Mouse (Mus musculus): Measurements from ENCODE around the gene Ybx3.

The Ybx3 gene

DNA sequence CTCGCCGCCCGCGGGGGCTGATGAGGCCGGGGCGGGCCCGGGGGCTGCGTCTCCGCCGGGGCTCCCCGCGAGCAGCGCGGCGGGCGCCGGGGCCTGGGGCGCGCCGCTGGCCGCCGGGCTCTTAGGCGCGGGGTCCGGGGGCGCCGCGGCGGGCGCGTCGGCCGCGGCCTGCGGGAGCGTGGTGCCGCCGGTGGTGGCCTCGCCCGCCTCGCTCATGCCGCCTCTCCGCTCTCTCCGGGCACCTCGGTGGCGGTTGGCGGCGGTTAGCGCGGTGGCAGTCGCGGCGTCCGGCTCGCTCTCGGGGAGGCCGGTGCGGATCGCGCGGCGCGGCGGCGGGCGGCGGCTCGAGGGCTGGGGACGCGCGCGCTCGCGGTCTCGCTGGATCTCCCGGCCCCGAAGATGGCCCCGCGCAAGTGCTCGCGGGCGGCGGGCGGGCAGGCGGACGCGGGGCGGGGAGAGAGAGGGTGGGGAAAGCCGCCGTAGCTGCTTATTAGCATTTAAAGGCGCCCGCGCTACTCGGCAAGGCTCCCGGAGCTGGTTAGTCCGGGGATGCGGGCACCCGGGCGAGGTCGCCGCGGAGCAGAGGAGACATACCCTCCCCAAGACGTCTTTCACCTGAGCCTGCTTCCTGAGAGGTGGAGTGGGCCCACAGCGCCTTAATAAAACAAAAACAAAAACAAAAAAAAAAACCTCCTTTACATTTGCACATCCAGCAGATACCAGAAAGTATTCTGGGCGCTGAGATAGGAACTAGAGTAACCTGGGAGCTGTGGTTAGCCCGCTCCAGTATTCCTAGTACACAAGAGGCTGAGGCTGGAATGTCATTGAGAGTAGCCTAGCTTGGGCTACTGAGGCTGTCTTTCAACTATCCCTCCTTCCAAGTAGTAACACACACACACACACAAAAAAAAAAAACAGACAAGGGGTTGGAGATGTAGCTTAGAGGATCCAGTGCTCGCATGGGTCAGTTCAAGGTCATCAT, at the start of gene Ybx3:
Gene Ybx3 (minus strand): TSS at position 437 of the 982 bp plus-strand sequence.
- peak; percentile 75 for DNase-seq (ENCODE audit: low read depth, low spot score)

GRCm38 (mm10) chr6:131436626-131437025, 48.4 kb upstream of the Ybx3 start:
- no peak for DNase-seq (ENCODE audit: low read depth, low spot score)

DNA sequence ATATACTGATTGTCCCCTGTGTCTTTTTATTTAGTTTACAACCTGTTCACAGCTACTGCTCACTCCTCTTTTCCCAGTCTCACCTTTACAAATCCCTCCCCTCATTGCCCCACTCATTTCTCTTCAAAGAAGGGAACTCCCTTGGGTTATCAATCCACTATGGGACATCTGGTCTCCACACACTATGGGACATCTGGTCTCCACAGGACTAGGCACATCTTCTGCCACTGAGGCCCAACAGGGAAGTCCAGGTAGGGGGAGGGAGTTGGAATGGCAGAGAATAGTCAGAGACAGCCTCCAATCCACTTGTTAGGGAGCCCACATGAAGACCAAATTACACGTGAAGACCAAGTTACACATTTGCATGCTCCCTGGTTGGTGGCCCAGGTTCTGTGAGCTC, 45.8 kb upstream of the Ybx3 start:
- no peak for DNase-seq (ENCODE audit: low read depth, low spot score)

- DNase-seq (ENCODE audit: low read depth, low spot score), result no peak
These were observed 45.1 kb upstream of the Ybx3 start for GRCm38 (mm10) chr6:131433153-131434048.

- no peak for DNase-seq (ENCODE audit: low read depth, low spot score)
These were observed 33.3 kb upstream of the Ybx3 start for GRCm38 (mm10) chr6:131421572-131421971.

DNA sequence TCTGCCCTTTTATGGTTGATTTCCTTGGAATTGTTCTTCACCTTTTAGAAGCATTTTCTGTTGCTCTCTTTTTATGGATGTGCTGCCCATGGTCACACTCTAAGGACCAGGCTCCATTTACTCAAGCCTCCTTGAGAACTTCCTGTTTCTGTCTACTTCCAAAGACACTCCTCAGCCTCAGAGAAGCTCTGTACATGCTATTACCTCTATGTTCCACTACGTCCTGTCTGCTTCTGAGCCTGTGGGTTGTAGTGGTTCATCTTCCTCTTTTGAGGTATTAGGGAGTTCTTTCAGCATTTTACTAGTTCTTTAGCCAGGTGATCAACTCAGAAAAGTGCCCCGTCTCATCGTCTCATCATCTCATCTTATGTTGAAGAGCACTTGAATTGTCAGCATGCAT, 31.3 kb upstream of the Ybx3 start:
- no peak for DNase-seq (ENCODE audit: low read depth, low spot score)

DNA sequence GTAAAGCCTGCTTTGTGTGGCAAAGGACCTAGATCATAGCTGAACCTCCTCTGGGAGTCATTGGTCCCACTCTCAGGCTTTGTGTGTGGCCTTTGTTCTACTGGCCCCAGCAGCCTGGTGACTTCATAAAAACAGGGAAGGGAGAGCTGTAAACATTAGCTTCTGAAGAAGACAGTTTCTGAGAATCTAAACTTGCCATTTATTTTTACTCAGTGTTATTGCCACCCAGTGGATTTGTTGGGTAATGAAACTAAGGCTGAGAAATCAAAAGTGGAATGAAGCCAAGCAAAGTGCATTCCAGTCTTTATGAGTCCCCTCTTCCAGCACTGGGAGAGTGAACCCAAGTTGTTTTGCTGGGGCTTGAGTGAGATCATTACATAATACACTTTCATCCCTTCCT, 30.5 kb upstream of the Ybx3 start:
- DNase-seq (ENCODE audit: low read depth, low spot score), result no peak

GRCm38 (mm10) chr6:131411116-131411843, 23.0 kb upstream of the Ybx3 start:
- no peak for DNase-seq (ENCODE audit: low read depth, low spot score)

- no peak for DNase-seq (ENCODE audit: low read depth, low spot score)
These were observed 18.7 kb upstream of the Ybx3 start for GRCm38 (mm10) chr6:131406957-131407356.

DNA sequence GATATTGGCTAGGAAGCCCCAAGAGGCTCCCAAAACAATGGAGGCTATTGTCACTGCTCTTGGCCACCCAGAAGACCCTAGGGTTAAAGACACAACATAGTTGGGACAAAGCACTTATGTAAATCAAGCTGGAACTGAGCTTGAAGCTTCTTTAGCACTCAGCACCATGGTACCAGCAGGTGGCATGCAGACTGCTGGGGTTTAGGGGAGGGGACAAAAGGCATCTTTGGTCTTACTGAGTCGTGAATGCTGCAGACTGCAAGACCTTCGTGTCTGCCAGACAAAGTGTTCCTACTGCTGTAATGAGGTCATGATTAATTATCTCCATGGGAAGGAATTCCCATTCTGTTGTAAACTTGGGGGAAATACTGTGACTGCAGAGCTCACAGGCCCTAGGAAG, 17.6 kb upstream of the Ybx3 start:
- no peak for DNase-seq (ENCODE audit: low read depth, low spot score)

GRCm38 (mm10) chr6:131405174-131405573, 16.9 kb upstream of the Ybx3 start:
- no peak for DNase-seq (ENCODE audit: low read depth, low spot score)

GRCm38 (mm10) chr6:131404260-131404659, 16.0 kb upstream of the Ybx3 start:
- DNase-seq (ENCODE audit: low read depth, low spot score), result no peak

GRCm38 (mm10) chr6:131403036-131403435, 14.8 kb upstream of the Ybx3 start:
- no peak for DNase-seq (ENCODE audit: low read depth, low spot score)

- DNase-seq (ENCODE audit: low read depth, low spot score), result no peak
These were observed 14.3 kb upstream of the Ybx3 start for GRCm38 (mm10) chr6:131402606-131403005.

DNA sequence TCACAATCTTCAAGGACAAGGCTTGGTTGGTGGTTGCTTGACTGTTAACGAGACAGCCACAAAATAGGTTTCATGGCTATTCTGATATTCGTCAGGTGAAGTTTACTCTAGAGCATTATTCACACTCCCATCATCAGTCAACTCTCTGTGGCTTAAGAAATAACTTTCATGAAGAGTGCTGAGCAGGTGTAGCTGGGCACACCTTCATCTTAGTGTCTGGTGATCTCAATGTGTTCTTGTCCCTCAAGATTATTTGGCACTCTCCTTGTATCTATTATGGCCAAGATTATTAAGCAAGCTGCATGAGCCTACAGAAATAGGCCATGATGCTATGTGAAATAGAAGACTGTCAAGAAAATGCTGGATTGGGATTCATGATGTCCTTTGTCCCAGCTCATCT, 13.0 kb upstream of the Ybx3 start:
- no peak for DNase-seq (ENCODE audit: low read depth, low spot score)

DNA sequence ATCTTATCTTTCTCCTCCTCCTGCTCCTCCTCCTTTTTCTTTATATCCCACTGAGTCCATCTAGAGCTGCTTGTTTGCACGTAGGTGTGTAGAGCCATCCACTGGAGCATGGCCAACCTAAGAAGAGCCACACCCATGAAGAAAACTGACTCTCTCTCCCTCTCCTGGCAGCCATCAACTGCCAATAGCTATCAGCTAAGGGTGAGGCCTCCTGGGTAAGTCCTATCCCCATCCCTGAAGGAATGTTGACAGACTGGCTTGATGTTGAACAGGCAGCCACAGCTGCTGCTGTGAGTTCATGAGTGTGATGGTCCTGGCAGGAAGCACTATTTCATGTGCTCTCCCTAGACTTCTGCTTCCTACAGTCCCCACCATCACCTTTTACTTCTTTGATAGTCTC, 8.4 kb upstream of the Ybx3 start:
- no peak for DNase-seq (ENCODE audit: low read depth, low spot score)

DNA sequence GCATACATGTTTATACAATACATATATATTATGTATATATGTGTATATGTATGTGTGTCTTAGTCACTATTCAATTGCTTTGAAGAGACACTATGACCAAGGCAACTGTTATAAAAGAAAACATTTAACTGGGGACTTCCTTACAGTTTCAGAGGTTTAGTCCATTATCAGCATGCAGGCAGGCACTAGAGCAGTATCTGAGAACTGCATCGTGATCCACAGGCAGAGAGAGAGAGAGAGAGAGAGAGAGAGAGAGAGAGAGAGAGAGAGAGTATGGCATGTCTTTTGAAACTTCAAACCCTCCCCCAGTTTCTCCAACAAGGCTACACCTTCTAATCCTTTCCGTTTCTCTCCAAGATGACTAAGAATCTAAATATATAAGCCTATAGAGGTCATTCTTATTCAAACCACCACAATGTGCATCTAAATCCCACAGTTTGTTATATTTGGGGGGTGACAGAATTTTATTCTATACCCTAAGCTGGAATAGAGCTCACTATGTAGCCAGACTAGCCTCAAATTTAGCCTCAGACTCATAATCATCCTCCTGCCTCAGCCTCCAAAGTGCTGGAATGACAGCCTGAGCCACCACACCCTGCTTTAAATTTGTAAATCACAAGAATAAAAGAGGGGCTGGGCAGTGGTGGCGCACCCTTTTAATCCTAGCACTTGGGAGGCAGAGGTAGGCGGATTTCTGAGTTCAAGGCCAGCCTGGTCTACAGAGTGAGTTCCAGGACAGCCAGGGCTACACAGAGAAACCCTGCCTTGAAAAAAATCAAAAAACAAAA, 5.8 kb upstream of the Ybx3 start:
- DNase-seq (ENCODE audit: low read depth, low spot score), result no peak

DNA sequence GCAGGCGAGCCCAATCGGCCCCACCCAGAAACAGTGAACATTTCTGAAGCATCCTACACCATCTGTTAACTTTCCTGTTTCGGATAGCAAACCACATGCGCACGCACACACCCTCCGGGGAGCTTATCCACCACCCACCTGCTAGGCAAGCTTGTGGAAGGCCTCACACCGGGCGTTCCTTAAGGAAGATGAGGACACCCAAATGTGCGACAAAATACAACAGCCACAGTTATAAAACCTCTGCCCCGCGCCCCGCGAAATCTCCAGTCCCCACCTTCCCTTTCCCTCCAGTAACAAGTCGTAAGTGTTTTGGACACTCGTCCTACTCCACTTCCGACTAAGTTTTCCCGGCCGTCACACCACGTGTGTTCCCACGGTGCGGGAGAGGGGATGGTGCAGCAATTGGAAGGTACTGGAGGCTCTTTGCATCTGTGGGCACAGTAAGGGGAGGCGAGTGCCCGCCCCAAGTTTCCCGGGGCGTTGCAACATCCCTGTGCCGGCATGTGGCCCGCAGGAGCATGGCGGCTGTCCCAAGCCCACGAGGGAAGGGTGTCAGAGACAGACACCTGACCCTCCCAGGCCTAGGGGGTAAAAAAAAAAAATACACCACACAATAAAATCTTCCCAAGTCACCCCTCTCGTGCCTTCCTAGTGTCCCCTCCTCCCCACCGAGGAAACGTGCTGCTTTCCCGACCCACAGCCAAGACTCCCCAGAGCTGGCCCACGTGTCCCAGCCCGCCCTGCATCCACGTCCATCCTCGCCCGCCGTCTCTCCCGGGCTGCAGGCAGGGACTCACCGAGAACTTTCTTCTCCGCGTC, 846 bp downstream of the Ybx3 start:
- DNase-seq (ENCODE audit: low read depth, low spot score), result peak; percentile 54

- no peak for DNase-seq (ENCODE audit: low read depth, low spot score)
These were observed 1.8 kb downstream of the Ybx3 start for GRCm38 (mm10) chr6:131386416-131387019.

DNA sequence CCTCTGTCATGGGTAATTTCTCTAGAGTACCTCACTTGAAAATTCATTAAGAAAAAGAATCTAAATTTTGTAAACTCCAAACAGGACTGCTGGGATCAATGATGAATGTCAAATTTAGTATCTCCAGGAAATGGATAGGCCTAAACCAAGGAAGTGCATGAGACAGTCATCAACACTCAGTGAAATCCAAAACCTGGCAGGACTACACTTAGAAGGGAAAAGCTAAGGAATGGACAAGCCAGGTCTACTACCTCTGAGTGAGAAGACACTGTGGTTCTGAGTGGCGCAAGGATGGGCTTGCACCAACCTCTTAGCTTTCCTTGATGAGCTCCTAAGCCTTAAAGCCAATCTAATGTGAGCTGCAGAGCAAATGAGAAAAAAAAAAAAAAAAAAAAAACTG, 2.8 kb downstream of the Ybx3 start:
- no peak for DNase-seq (ENCODE audit: low read depth, low spot score)
